Mouse (Mus musculus) CD4-positive, CD25-positive, alpha-beta regulatory T cell, adult 9 weeks (primary cell): ENCODE data around the gene Gm28043. TPM values are rescaled to one million over a fixed set of nuclear protein-coding genes. Genes with fewer than 3 reads are reported as not detected.

ENCODE experiments used
- polyA plus RNA-seq: library from polyadenylated mRNA; unstranded; fragments of 100-300 nt; shearing (Covaris generic); gene quantifications from one replicate; pipeline ENCODE4 v1.2.1, GENCODE M21; 2017

Gene Gm28043
- 8.0 TPM for polyA plus RNA-seq

GRCm38 (mm10) chr17:29614115-29615023 is at the start of gene Gm28043, which contains the start of gene Rnf8:
TSS of gene Gm28043 (plus strand) at chr17:29614876.
TSS of gene Rnf8 (plus strand) at chr17:29614790.

GRCm38 (mm10) chr17:29660076-29660761 is 45.5 kb downstream of the Gm28043 start, which contains the start of gene Cmtr1:
TSS of gene Cmtr1 (plus strand) at chr17:29660595.

GRCm38 (mm10) chr17:29716732-29717445 is 102.2 kb downstream of the Gm28043 start, which contains the start of gene Ccdc167:
TSS of gene Ccdc167 (minus strand) at chr17:29717044.

Other genes starting within 250 kb of the Gm28043 start
- 34.1 TPM for gene Pim1, start 124.1 kb upstream of the Gm28043 start, polyA plus RNA-seq
- gene Gm17657, start 65.2 kb upstream of the Gm28043 start, polyA plus RNA-seq = not detected
- 30.4 TPM for gene Tbc1d22b, start 65.1 kb upstream of the Gm28043 start, polyA plus RNA-seq
- 5.6 TPM for gene Tmem217, start 62.5 kb upstream of the Gm28043 start, polyA plus RNA-seq
- gene Rnf8, start 86 bp upstream of the Gm28043 start, polyA plus RNA-seq = 29.9 TPM
- 283 TPM for gene Cmtr1, start 45.7 kb downstream of the Gm28043 start, polyA plus RNA-seq
- gene Ccdc167, start 102.2 kb downstream of the Gm28043 start, polyA plus RNA-seq = 10.5 TPM